Mouse (Mus musculus): Measurements from ENCODE around the gene Itm2c.

Gene Itm2c

DNA sequence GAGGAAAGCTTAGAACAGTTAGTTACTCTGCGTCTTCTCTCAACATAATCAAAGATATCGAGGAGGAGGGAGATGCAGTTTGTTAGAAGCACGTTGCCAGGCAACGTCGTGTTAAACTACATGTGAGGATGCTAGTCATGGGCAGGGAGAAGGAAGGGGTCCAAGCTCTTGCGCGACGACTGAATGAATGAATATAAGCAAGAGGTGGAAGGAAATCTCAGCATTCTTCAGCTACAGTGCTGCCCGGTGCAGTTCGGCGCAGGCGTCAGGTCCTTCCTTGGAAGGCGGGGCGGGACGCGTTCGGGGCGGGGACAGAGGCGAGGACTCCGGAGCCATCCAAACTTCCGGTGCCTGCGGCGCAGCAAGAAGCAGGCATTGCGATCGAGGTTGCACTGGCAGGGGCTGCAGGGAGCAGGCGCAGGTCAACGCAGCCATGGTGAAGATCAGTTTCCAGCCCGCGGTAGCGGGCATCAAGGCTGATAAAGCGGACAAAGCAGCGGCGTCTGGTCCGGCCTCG lies at the start of gene Itm2c:
Itm2c (plus strand) TSS at position 51 of the 517 bp plus-strand sequence.
- DNase-seq (ENCODE audit: extremely low read depth, insufficient read length, low spot score) = peak; percentile 90

DNA sequence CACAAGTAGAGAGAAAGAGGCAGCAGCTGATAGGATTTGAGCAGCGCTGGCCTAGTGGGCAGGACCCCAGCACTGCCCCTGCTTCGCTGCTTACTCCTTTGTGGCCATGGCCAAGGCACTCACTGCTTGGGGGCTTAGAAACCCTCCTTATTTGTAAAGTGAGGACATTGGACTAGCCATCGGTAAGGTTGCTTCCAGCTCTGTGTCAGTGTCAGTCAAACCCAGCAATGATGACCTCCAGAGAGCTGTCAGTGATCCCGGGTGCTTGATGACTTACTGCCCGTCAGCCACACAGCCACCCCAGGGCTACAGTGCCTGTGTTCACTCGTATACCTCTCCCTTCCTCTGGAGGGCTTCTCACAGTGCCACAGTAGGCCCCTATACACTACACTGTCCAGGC lies 49.1 kb upstream of the Itm2c start:
- no peak for DNase-seq (ENCODE audit: extremely low read depth, insufficient read length, low spot score)

DNA sequence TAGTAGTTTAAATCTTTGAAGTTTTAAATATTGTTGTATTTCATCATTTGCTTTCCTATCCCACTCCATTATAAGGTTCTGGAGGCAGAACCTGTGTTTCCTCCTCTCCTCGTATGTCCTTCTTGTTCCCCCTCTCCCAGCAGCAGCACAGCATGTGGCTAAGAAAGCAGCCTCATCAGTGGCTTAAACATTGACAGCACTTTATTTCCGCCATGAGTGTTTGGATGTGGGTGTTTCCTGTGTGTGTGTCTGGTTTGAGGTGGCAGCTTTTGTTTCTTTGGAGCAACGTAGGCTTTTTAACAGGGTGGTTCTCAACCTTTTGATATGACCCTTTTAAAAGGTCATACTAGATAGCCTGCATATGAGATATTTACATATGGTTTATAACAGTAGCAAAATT lies 48.6 kb upstream of the Itm2c start:
- no peak for DNase-seq (ENCODE audit: extremely low read depth, insufficient read length, low spot score)

DNA sequence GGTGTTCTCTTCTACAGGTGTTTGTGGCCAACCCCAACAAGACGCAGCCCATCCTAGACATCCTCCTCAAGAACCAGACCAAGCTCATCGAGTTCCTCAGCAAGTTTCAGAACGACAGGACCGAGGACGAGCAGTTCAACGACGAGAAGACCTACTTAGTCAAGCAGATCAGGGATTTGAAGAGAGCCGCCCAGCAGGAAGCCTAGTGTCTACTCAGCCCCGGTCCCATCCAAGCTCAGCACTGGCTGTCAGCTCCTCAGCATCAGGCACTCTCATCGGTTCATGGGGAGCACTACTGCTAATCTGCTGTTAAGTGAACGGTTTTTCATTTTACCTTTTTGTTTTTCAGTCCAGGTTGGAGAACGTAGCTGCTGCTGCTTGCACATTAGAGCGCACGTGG lies 45.1 kb upstream of the Itm2c start:
- no peak for DNase-seq (ENCODE audit: extremely low read depth, insufficient read length, low spot score)

DNA sequence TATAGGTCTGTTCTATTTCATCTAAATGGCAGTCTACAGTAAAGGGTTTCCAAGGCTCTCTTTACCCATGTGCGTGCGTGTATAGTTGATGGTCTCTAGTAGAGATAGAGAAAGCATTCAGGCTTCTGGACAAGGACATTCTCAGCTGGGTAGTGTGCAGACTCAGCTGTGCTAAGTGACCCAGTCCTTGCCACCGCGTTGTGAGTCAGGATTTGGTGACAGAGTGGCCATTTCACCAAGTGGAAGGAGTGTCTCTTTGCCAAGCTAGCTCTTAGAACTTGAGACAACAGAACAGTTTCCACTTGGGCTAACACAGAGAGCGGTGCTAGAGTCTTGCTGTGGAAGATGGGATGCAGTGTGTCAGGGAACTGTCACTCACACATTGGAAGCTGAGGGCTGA lies 43.2 kb upstream of the Itm2c start:
- no peak for DNase-seq (ENCODE audit: extremely low read depth, insufficient read length, low spot score)

DNA sequence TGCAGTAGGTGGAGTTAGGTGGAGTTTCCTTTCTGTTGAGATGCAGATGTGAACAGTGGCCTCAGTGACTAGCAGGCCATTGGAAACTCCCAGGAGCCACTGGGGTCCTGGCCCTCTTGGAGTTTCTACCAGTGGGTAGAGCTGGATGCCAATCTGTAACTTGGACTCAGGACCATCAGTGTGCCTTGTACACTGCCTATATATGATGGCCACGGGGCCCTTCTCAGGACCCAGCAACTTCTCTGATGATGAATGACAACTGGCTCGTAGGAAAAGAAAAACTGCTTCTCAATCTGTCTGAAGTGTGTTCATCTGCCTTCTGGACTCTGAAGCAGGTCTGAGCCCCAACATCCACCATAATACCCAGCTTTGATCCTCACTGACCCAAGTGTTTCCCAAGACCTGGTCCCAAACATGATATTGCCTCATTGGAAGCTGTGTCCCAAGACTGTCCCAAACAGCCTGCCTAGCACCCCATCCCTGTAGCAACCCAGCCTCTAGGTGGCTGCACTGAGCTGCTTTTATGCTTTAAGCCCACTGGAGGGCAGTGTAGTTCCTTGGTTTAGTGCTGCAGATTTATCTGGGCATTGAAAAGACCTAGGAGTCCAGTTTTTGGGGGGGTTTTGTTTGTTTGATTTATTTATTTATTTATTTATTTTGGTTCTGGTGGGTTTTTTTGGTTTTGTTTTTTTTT lies 40.9 kb upstream of the Itm2c start:
- peak; percentile 34 for DNase-seq (ENCODE audit: extremely low read depth, insufficient read length, low spot score)

DNA sequence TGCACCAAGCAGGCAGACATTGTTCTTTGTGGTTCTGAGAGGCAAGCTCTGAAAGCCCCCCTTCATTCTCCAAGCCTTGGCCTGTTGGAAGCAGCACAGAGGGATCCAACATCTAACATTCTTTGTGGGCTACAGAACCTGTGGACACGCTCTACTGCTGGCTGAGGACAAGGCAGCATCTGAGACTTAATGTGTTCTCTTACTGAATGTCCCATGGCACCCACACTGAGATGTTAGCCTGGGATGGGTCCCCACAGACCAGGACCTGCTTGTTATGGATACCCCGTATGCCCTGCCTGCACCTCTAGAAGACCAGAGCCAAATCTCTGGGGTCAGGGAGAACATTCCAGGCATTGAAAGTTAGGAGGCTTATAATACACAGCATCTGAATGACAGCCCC lies 40.2 kb upstream of the Itm2c start:
- DNase-seq (ENCODE audit: extremely low read depth, insufficient read length, low spot score) = no peak

DNA sequence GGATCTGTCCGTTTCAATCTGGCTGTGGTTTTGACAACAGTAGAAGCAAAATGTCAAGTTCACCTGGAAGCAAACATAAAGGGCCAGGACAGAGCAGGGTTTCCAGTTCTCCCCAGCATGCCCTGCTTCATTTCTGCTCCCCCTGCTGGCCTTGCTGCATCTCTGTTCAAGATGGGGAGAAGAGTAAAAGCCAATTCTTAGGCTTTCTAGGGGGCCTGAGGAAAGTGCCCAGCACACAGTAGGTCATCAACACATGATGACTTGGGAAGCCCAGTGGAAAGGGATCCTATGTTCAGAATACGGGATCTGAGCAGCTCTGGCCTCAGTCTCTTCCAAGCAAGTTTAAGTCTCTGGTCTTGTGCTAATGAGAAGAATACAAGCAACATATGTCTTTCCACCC lies 39.6 kb upstream of the Itm2c start:
- DNase-seq (ENCODE audit: extremely low read depth, insufficient read length, low spot score) = no peak

DNA sequence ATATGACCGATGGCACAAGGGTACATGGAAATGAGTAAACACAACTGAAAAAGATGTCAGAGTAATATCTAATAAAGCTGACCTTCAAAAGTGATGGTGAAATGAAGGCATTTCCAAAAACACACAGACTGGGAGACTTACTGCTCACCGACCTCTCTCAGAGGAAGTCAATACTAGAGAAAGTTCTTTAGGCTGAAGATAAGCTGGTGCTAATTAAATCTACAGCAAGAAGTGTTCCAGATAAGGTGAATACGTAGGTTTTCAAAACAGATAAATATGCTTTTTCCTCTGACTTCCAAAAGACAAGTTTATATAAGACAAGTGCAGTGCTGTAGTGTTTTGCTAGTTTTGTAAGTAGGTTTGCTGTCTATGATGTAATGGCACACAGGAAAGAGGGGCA lies 37.8 kb upstream of the Itm2c start:
- no peak for DNase-seq (ENCODE audit: extremely low read depth, insufficient read length, low spot score)

DNA sequence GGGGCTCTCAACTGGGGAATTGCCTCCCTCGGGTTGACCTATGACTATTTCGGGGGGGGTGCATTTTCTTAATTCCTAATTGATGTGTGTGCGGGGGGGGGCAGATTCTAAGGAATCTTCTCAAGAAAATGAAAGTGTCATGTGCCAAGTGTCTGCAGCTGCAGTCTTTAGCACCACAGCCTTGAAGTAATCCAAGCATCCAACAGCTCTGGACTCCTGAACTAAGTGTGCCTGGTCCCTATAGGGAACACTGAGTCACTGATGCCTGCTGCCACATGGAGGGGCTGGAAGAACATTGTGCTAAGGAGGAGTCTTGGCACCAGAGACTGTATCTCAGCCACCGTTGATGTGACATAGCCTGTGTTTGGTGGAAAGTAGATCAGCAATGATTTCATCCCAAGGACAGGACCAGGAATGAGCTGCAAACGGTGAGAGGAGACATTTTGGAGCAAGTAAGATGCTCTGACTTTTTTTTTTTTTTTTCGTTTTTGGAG lies 36.8 kb upstream of the Itm2c start:
- no peak for DNase-seq (ENCODE audit: extremely low read depth, insufficient read length, low spot score)

DNA sequence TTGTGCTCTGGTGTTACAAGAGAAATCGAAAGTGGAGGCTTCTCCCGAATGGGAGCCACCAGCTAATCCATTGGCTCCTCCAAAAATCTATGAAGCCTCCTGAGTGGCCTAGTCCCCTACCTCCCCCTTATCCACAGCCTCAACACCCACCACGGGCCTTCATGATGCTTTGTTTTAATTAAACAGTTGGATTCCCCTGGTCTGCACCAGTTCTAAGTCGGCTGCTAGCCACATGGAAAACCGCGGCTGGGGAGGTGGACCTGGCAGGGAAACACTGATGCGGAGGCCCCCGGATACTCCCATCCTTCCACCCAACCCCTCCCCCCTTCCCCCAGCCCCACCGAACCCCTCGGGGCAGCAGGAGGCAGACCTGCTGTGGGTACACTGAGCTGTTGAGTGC lies 29.7 kb upstream of the Itm2c start:
- no peak for DNase-seq (ENCODE audit: extremely low read depth, insufficient read length, low spot score)

DNA sequence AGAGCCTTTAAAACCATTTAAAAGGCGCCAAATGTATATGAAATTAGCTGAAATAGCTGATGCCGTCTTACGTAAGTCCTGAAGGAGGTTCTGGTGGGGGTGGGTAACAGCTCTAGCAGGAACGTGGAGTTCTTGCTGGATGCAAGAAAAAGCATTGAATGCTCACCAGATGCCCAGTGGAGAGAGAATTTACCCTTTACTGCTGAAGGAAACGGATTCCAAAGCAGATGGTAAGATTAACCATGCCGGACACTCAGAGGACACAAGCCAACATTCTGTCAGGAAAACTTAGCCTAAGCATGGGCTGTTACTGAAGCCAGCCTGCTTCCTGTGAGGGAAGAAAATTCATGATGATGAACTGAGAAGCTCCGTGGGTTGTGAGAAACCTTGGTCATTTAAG lies 24.1 kb upstream of the Itm2c start:
- DNase-seq (ENCODE audit: extremely low read depth, insufficient read length, low spot score) = no peak

DNA sequence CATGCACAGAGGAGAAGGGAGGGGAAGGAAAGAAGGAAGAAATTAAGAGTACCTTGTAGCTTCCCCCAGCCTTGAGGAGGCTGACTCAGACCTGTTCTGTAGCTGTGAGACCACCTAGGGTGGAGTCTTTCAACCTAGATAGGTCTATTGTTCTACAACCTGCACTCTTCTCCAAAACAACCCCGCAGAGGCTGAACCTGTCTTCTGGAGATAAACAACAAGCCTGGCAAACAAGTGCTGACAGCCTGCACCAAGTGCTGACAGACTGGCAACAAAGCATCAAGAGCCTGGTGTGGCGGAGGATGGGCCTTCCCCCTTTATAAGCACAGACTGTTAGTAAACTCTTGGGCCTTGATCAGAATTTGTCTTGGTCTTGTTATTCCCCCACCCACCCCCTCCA lies 23.5 kb upstream of the Itm2c start:
- DNase-seq (ENCODE audit: extremely low read depth, insufficient read length, low spot score) = no peak

DNA sequence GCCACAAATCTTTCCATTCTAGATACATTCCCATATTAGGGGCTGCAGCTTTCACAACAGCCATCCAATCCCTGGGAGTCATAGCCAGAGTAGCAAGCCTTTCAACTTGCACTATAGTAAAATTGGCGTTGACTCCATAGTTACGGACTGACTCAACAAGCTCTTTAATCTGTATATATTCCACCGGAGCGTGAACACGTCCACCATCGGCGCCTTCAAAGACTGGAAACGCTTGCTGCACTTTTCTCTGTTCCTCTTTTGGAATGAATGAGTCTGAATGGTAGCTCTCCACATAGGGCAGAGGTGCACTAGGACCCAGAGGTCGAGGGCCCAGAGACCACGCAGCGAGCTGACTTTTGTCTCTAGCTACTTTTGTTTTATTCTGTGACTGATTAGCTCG lies 12.1 kb upstream of the Itm2c start:
- DNase-seq (ENCODE audit: extremely low read depth, insufficient read length, low spot score) = no peak

DNA sequence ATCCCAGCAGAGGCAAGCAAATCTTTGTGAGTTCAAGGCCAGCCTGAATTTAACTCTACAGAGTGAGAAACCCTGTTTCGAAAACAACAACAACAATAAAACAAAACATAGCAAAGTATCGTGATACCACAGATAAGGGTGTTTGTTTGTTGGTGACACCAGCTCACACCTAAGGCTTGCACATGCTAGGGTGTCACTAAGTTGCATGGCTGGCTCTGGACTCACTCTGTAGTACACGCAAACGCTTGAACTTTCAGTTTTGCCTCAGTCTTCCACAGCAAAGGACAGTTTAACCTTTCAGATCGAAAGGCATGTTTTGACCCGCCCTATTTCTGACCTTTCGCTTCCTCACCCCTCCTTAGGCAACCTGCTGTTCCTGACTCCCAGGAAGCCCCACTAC lies 6.9 kb upstream of the Itm2c start:
- DNase-seq (ENCODE audit: extremely low read depth, insufficient read length, low spot score) = no peak

DNA sequence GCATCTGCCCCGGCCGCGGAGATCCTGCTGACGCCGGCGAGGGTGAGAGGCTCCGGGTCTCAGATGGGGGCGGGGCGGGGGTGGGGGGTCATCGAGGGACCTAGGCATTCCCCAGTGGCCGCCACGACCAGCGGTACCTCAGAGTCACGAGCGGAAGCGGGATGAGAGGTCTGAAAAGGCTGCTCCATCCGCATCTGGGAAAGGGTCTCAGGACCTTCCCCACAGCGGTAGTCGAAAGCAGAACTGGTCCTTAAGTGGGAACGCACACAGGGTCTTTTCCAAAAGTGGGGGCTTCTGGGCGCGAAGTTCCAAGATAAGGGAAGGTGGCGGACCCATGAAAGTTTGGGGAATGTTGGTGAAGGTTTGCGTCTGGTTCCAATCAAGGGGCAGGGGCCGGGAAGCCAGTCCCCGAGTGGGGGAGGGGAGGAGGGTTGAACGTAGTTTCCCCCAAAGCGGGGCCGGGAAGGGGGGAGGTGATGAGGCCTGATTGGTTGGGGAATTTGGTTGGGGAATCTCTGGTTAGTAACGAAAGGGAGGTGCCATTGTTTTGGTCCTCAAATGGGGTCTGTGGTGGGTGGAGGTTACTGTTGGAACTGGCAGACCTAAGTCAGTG lies 773 bp downstream of the Itm2c start:
- DNase-seq (ENCODE audit: extremely low read depth, insufficient read length, low spot score) = no peak

DNA sequence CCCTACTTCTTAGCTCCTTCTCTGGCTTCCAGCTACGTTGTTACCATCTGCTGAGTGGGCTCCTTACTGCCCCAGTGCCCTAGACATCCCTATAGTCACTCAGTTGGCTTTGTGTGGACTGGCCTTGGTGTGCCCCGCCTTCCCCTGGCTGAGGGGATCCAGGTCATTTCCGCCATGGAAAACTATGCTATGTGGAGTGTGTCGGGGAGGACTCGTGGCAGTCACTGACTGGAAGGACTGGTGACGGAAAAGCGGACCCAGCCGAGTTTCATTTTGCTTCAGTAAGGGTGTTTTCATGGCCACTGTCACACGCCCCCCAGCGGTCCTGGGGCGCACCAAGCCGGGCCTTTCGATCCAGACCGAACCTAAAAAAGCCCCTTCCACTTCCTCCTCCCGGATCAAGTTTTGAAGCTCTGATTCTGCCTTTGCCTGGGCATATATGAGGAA lies 1.3 kb downstream of the Itm2c start:
- peak; percentile 58 for DNase-seq (ENCODE audit: extremely low read depth, insufficient read length, low spot score)

DNA sequence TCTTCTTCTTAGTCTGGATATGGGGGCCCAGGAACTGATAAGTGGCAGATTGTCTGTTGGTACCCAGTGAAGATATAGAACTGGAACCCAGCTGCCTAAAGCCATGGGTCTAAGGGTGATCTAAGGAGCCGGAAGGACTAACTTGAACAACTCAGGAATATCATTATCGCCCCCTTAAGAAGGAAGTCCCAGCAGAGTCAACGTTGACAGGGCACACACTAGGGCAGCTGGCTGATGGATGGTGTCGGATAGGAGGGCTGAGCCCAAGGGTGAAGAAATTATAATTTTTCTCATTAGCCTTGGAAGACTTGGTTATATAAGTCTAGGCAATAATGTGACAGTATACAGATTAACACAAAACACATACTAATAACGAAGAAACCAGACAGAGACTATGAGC lies 2.0 kb downstream of the Itm2c start:
- DNase-seq (ENCODE audit: extremely low read depth, insufficient read length, low spot score) = no peak

DNA sequence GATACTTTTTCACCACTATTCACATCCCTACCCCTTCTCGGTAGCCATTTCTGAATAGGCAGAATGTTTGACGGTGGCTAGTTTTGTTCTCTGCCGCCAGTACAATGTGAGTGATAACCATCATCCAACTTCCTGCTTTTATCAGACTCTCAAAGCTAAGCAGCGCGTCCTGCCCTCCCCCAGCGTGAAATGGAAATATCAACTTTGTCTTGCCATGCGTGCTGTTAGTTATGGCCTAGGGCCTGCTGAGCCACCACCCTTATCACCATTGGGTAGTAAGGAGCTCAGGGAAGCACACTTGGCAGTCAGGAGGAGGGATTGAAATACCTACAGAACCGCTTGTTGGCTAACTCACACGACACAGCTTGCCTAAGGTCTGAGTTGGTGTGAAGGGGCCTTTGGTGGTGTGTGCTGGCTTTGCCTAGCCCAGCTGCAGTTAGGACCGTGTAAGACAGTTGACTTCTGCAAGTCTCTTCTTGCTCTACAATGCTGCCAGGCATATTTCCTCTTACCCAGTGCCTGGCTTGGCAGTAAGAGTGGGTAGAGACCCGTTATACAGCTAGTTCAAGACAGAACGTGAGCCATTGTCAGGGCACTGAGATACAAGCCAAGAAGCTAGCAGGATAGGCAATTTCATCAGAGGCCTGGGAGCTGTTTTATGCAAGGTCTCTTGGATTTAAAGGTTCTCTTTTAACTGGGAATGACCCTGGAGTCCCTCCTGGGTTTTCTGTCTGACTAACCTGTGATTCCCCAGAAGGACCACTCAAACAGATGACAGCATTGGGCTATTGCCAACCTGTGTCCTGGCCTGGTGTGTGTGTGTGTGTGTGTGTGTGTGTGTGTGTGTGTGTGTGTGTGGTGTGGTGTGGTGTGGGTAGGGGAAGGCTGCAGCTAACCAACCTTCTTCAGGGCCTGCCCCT lies 3.0 kb downstream of the Itm2c start:
- no peak for DNase-seq (ENCODE audit: extremely low read depth, insufficient read length, low spot score)

DNA sequence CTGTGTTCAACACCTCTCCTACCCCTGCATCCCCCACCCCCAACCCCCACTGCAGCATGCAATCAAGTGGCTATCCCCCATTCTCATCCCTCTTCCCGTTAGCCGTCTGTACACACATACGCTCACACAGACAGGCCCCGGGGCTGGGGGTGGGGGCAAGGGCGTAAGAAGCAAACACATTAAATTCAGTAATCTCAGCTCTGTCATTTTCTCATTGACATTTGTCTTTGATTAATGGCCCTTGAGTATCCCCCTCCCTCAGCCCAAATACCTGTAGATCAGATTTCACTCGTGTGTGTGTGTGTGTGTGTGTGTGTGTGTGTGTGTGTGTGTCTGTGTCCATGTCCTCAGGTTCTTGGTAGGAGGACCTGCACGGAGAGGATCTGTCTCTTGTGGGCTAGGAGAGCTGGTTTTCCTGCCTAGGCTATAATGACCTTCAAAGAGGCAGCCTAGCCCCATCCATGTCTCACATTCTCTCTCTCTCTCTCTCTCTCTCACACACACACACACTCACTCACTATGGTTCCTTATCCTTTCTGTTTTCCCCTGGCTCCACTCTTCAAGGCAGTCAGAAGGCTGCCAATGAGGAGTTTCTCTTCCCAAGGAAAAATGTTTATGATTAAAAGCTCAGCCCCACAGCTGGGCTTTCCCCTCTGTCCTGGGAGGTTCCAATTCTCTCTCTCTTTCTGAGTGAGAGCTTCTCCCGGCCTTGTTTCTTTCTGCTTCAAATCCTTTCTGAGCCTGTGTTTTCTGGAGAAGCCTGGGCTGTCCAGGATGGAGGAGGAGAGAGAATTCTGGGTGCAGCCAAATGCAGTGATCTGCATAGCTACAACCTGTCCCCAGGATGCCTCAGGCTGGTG lies 4.0 kb downstream of the Itm2c start:
- no peak for DNase-seq (ENCODE audit: extremely low read depth, insufficient read length, low spot score)

Data from 3134 (cell line).